Mouse (Mus musculus): Measurements from ENCODE around the gene Fbxw5. TPM values are rescaled to one million over a fixed set of nuclear protein-coding genes. Genes with fewer than 3 reads are reported as not detected.

Gene Fbxw5
- total RNA-seq, 2 experiments from 2014 or later: 62.5 to 71.4 TPM

DNA sequence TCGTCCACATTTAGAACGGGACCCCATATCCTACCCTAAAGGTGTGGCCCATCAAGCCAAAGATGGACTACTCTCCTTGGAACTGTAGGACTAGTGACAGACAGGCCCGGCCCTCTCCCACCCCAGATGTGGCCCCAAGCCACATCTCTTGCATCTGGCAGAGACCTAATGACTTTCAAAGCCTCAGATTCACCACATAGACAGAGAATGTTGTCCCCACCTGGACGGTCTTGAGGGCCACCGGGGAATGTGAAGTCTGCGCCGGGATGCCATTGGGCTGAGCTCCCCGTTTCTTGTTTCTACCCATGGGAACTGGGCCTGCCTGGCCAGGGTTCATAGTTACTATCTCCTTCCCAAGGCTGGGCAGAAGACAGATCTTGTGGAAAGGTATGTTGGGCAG, 23.0 kb upstream of the Fbxw5 start:
- DNase-seq (ENCODE audit: low spot score in 2 of 2): no peak

DNA sequence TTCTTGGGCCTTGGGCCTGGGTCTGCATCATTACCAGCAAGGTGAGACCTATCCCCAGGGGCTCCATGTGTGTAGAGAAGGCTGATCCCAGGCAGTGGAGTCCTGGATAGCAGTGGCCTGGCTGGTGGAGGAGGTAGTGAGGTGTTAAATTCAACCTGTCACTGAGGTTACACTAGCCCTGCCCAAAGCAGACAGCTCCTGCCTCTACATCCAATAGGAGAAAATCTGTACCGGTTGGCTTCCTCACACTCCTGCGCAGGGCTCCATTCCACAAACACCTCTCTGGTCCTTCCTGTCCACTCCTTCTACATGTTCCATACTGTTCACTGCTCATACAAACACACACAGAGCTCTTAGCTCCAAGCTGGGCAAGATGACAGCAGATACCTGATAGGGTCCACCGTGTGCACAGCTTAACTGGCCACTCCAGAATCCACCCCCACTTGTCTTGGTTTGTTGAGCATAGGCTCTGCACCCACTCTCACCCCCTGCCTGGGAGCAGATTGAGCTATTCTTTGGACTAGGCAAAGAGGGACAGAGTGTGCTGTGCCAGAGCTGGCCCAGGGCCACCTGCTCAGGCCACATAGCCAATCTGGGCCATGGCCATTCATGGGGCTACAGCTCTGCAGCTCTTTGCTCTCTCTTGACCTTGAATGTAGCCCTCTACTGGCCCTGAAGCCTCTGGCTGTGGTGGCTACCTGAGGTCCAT, 22.4 kb upstream of the Fbxw5 start:
- no peak for DNase-seq (ENCODE audit: low spot score in 2 of 2)

DNA sequence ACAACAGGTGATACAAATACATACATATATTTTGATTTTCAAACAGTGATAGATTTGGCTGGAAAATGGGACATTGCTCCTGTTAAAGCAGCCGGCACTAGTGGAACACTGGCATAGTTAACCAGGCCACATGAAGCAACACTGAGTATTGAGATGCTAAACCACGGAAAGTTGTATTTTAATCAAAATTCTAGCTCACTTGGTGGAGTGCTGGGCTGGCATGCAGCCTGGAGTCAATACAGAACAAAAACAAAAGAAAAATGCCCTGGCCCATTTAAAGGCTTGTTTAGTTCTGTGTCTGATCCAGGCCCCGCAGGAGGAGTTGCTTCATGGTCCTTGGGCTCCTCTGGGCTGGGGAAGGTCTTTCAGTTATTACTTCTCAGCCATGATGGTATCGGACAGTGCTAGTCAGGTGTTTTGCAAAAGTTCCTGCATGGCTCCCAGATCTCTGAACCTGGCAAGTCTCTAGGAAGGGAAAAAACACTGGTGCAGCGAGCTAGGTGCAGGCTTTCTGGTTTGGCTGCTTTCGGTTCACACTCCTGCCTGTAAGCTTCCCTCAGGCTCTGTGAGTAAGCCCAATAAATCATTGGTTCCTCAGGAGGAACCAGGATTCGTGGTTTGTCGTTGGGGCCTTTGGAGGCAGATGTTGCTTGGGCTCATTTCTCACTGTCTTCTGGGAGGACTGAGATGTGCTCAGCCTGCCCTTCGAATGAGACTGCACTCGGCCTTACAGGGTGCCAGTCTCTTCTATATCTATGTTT, 20.8 kb upstream of the Fbxw5 start:
- DNase-seq (ENCODE audit: low spot score in 2 of 2): no peak

DNA sequence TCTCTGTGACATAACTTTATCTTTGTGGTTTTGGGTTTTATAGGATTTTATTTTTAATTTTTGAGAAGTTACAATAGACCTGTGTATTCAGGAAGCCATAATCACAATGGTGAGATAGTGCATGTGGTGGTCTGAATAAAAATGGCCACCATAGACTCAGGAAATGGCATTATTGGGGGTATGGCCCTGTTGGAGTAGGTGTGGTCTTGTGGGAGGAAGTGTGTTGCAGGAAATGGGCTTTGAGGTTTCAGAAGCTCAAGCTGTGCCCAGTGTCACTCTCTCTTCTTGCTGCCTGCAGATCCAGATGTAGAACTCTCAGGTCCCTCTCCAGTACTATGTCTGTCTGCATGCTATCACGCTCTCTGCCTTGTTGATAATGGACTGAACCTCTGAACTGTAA, 20.0 kb upstream of the Fbxw5 start:
- DNase-seq (ENCODE audit: low spot score in 2 of 2): no peak

DNA sequence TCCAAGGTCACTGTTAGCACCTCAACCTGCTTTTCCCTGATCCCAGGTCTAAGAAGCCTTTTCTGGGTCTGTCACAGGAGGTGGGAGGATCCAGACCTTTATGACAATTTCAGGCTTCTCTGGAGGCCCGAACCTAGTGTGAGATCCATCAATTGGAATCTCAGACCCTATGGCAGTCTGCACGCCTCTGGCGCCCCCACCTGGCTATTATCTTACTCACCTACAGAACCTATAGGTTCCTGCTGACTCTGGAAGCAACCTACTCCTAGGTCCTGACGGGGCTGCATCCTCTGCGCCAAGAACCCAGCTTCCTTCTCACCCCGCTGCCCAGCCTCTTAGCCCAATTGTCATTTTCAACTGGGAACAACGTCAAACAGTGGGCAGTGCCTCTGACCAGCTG, 17.6 kb upstream of the Fbxw5 start:
- no peak for DNase-seq (ENCODE audit: low spot score in 2 of 2)

DNA sequence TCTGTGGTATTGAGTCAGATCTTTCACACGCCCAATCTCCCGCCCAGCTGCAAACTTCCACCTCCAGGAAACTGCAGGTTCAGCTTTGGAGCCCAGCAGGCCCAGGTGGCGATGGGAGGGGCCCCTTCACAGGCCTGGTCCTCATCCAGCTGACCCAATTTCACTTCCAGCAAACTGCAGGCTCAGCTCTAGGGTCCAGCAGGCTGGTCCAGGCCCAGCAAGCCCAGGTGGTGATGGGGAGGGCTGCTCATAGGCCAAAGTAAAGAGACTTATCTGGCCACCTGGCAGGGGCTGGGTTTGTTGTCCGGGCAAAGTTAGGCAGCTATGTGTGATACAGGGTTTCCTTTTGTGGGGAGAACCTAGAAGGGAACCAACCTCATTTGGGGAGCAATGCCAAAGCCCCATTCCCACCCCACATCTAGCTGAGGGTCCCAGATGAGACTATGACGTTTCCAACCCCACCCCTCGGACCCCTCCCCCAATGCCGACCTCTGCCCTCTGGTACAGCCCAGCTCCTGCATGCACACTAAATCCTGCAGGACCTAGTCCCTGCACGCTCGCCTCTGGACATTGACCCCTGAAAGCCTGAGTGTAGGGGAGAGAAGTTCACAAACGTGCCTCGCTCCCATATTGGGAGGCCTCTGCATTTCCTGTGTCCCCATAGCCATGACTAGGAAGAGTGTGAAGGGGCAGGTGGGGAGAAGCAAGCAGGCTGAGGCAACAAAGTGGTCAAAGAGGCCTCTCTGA, 15.5 kb upstream of the Fbxw5 start:
- no peak for DNase-seq (ENCODE audit: low spot score in 2 of 2)

DNA sequence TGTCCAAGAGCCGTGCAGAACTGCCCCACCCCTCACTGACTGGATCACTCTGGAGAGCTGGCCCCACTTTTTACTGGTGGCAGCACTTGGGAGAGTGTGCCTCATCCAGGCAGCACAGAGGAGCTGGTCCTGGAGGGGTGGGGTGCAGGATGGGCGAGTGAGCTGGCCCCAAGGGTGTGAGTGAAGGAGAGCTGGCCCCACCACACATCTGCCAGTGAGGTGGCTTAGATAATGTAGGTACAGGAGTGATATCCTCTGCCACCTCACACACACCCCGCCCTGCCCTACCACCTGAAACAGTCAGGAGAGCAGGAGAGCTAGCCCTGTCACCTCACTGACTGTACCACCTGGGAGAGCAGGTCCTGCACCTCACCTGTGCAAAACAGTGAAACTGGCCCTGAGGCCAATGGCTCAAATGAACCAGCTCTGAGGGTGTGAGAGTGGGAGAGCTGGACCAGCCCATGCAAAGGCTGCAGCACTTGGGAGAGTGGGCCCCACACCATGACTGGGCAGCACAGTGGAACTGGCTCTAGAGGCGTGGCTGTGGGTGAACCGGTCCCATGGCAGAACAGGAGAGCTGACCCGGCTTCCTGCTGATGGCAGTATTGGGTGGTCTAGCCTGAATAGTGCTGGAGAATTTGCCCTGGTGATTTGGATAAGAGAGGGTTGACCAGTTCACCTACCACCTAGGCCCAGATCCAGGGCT, 12.4 kb upstream of the Fbxw5 start:
- DNase-seq (ENCODE audit: low spot score in 2 of 2): no peak

DNA sequence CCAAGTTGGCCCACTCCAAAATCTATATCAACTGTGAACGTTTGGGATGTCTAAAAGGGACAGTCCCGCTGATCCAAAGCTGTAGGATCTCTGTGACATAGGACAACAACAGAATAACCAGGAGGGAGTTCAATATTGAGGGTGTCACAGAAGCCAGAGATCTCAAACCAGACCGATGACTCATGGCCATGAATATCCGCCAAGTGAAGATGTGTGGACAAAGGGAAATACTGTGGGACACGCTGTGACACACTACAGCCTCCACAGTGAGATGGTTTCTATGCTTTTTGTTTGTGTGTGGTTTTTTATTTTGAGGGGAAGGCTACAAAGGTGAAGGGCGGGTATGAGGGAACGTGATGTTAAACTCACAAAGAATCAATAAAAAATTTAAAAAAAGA, 11.9 kb upstream of the Fbxw5 start:
- DNase-seq (ENCODE audit: low spot score in 2 of 2): no peak

DNA sequence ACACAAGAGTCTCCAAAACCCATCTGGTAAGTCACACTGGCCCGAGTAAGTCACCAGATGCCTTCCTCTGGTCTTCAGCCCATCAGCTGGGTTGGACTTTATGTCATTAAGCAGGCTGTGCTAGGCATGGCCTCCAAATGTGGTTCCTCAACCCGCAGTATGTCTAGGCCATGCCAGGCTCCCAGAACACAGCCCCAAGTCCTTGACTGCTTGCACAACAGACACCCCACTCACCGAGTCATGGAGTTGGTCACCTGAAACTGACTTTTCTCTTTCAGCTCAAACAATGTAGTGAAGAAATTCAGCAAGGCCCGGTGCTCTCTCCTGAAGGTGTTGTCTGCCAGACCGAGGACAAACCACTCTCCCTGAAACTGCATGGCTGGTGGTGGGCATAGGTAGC, 7.6 kb upstream of the Fbxw5 start:
- DNase-seq (ENCODE audit: low spot score in 2 of 2): no peak

DNA sequence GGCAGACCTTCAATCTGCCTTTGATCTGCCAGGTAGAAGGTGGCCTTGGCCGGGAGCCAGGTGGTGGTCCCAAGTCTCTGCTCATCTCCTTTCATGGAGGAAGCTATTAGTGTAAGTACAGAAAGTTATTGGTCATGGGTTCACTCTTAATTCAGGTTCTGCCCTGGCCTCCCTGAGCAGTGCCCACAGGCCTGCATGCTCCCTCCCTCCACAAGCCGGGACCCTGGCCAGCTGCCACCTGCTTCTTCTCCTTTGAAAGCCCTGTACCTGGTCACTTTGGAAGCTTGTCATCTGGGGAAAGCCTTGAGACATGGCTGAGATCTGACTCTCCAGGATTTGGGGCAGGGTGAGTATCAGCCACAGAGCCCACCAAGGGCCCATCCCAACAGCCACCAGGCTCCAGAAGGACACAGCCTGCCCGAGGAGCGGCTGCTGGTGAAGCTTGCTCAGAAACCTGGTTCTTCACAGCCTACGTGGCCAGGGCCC, 7.0 kb upstream of the Fbxw5 start, which contains the start of gene Lcn12:
TSS of gene Lcn12 (minus strand) at position 436 of the 486 bp plus-strand sequence.
- no peak for DNase-seq (ENCODE audit: low spot score in 2 of 2)

DNA sequence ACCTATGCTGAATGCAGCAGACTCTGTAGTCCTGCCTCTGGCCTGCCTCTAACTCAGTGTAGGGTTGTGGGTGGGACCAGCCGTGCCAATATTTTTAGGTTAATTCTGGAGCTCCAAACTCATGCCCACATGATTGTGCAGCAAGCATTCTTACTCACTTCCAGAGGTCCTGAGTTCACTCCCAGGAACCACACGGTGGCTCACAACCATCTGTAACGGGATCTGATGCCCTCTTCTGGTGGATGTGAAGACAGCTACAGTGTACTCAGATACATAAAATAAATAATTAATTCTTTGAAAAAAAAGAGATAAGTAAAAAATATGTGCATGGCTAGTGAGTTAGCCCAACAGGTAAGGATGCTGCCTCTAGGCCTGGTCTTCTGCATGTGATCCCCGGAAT, 4.1 kb upstream of the Fbxw5 start:
- DNase-seq (ENCODE audit: low spot score in 2 of 2): no peak

DNA sequence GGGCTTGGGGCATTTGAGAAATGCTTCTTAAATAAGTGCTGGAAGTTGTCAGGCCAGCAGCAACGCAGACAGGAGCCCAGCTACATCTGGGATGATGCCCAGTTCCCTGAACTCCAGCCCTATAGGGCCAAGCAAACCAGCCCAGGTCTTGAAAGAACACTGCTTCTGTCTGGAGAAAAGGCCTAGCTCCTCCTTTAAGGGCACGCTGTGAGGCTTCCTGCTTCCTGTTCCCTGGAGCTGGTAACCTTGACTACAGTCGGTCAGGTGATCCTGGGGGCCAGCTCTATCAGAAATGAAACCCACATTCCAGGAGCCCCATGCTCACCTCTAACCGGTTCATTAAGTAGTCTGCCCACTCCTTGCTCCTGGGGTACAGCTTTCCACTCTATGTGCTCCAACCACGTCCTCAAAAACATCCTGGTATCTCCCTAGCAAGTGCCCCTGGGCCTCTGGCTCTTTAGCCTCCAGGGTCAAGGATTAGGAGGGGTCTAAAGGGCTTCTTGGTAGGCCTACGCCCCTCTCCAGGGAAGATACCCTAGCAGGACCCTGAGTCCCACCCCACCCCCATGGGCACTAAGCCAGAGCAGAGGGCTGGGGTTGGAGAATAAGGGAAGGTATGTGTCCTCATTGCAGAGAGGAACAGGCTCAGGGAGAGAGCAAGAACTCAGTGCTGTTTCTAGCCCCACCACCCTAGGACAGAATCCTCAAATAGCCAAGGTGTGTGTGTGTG, 2.5 kb upstream of the Fbxw5 start:
- no peak for DNase-seq (ENCODE audit: low spot score in 2 of 2)

DNA sequence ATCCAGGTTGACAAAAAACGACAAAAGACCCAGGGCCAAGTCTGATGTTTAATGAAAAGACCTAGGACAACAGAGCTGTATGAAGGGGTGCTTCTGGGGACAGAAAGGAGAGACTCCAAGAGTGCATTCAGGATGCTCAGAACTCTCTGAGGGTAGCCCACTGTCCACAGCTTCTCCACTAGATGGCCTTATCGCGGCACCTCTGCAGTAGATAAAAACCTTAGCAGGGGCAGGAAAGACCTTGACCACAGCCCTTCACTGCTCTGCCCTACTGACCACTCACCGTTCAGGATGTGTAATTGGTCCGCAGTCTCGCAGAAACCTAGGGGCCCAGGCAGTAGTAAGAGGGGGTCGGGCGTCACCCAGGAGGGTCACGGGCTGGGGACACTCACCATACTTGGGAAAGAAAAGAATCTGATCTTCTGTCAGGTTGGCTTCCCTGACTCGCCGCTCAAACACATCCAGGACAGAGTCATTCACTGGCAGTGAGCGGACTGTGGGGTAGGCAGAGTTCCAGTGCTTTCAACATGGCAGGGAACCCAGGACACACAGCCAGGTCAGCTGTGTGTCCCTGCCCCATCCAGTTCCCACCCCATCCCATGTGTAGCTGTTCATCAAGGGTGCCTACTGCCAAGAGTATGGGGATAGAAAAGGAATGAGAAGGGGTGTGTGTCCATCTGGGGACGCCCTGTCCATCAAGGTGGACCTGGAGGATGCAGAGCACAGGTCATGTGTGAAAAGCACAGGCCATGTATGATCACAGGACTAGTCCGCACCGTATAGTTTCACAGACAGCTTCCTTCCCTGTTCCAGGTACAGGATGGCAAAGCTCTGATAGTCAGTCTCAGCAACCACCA, 1.7 kb upstream of the Fbxw5 start:
- DNase-seq (ENCODE audit: low spot score in 2 of 2): no peak

DNA sequence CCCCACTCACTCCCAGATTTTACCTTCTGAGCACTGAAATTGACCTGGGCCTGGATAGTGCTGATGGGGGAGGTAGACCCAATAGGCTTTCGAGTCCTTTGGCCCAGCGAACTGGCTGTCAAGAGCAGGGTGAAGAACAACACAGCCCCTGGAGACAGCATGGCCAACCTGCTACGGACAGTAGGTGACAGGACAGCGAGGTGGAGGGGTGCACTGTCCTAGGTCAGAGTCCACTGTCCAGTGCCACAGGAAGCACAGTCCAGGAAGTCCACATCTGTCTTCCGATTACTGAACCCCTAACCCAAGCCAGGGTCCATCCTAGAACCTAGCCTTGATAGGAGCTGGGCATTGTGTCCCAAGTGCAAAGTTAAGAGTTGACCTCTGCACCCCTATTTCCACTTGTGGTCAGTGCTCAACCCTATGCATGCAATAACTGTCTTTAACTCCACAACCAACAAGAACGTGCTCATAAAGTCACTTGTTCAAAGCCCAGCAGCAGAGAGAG, 427 bp upstream of the Fbxw5 start:
- DNase-seq (ENCODE audit: low spot score in 2 of 2): no peak

DNA sequence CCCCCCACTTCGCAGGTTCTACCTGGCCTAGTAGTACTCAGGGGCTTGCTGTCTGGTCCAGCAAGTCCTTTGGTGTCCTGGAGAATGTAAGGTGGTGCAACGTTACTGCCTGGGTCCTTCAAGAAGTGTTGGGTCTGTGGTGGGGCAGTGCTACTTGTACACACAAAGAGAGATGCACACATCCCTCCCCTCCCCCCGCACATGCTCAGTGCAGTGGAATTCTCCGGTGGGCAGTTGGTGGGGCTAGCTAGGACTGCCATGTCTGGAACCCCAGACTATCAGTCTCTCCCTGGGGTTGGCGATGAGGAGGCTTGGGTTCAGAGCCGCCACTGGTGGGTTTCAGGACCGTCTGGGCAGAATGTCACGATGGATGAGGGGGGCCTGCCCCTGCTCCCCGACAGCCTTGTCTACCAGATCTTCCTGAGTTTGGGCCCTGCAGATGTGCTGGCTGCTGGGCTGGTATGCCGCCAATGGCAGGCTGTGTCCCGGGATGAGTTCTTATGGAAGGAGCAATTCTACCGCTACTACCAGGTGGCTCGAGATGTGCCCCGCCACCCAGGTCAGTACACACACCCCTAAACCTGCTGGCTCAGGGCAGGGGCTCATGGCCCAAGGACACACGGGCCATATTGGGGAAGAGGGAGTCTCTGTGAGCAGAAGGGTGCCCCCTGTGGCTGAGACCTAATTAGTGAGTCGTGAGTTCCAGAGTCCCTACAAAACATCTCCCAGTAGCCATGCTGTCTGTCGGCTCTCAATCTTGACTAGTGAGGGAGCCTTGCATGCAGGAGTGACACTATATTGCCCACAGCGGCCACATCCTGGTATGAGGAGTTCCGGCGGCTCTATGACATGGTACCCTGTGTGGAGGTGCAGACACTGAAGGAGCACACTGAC, 1.3 kb downstream of the Fbxw5 start, which contains the start of gene C8g:
TSS of gene C8g (minus strand) at position 127 of the 894 bp plus-strand sequence.
- no peak for DNase-seq (ENCODE audit: low spot score in 2 of 2)

DNA sequence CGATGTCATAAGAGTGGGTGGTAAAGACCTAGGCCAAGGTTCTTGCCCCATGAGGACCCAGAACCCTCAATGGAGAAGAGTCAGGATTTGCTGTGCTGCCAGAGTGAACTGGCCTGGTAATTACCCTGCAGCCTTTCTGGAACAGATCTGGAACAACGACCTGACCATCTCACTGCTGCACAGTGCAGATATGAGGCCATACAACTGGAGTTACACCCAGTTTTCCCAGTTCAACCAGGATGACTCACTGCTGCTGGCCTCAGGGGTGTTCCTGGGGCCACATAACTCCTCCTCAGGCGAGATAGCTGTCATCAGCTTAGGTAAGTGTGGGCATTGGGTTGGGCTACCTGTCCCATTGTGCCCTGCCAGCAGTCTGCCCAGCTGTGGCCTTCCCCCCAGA, 2.2 kb downstream of the Fbxw5 start:
- DNase-seq (ENCODE audit: low spot score in 2 of 2): no peak

DNA sequence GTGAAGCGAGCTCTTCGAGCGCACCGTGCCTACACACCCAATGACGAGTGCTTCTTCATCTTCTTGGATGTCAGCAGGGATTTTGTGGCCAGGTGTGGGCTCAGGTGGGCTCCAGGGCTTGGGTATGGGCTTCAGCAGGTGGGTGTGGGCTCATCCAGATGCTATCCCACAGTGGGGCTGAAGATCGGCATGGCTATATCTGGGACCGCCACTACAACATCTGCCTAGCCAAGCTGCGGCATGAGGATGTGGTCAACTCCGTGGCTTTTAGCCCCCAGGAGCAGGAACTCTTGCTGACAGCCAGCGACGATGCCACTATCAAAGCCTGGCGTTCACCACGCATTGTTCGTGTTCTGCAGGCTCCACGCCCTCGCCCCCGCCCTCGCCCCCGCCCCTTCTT, 4.0 kb downstream of the Fbxw5 start:
- no peak for DNase-seq (ENCODE audit: low spot score in 2 of 2)

DNA sequence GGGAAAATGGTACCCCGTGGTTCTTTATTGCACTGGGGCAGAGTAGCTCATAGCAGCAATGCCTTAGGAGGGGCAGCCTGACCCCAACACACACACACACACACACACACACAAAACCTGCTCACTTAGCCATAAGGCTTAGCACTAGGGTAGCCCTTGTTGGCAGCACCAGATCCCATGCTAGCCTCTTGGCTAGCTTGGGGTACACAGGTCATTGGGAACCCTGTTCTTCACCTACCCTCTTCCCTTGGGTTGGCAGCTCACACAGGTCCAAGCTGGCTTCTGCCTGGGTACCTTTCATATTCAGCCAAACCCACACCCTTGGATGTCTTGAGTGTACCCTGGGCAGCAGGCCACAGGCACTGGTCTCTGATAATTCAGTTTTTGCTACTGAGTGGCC, 4.5 kb downstream of the Fbxw5 start:
- DNase-seq (ENCODE audit: low spot score in 2 of 2): no peak
